Mouse (Mus musculus) forebrain, embryonic 16.5 days (tissue): ENCODE results near the gene Rbm42. TPM values are rescaled to one million over a fixed set of nuclear protein-coding genes. Genes with fewer than 3 reads are reported as not detected.

Experiments
- ATAC-seq: fragments of 200-750 bp; cut with Nextera tagmentation; 2 replicates; pipeline ENCODE4 v1.8.0; 2017; ENCODE audit warnings: mild to moderate bottlenecking, moderate library complexity
- H3K27ac ChIP-seq: fragments of 300-500 bp; sonication (generic); 2 replicates; pipeline ENCODE4 v1.5.1; 2014; ENCODE audit warnings: low read length, control low read depth
- H3K27me3 ChIP-seq: fragments of 300-500 bp; sonication (generic); replicated peaks from 2 replicates; pipeline ENCODE4 v1.6.1; 2014; ENCODE audit warnings: low read length; ENCODE audit not compliant: control insufficient read depth, insufficient read depth
- H3K36me3 ChIP-seq: fragments of 300-500 bp; sonication (generic); 2 replicates; pipeline ENCODE4 v1.6.1; 2014; ENCODE audit not compliant: control insufficient read depth, insufficient read depth
- H3K4me1 ChIP-seq: fragments of 300-500 bp; sonication (generic); replicated peaks from 2 replicates; pipeline ENCODE4 v1.6.1; 2014; ENCODE audit warnings: low read length; ENCODE audit not compliant: control insufficient read depth, insufficient read depth
- H3K4me2 ChIP-seq: fragments of 300-500 bp; sonication (generic); 2 replicates; pipeline ENCODE4 v1.6.1; 2014; ENCODE audit warnings: mild to moderate bottlenecking, low read length, control low read depth
- H3K4me3 ChIP-seq: fragments of 300-500 bp; sonication (generic); replicated peaks from 2 replicates; pipeline ENCODE4 v1.5.1; 2014; ENCODE audit warnings: mild to moderate bottlenecking, low read length, control low read depth
- H3K9ac ChIP-seq: fragments of 300-500 bp; sonication (generic); replicated peaks from 2 replicates; pipeline ENCODE4 v1.6.1; 2014; ENCODE audit warnings: low read depth, low read length, control low read depth
- H3K9me3 ChIP-seq: fragments of 300-500 bp; sonication (generic); 2 replicates; pipeline ENCODE4 v1.6.1; 2016; ENCODE audit warnings: low read length; ENCODE audit not compliant: control insufficient read depth
- WGBS: fragments of 180-500 bp; shearing (Covaris S2); extraction: QIAGEN DNeasy Blood & Tissue Kit; methylation state at CpG from one replicate; pipeline ENCODE4 v1.1.7; 2014; 5-methylcytosine and 5-hydroxymethylcytosine counted together
- polyA plus RNA-seq: library from polyadenylated mRNA; unstranded; fragments of >200 nt; fragmentation: Nextera tagmentation; extraction: Ambion mirVana; gene quantifications from 2 replicates; pipeline ENCODE4 v1.2.1, GENCODE M21; 2015

The Rbm42 gene
- polyA plus RNA-seq, 1 experiment from 2014 or later, result 155 TPM

DNA sequence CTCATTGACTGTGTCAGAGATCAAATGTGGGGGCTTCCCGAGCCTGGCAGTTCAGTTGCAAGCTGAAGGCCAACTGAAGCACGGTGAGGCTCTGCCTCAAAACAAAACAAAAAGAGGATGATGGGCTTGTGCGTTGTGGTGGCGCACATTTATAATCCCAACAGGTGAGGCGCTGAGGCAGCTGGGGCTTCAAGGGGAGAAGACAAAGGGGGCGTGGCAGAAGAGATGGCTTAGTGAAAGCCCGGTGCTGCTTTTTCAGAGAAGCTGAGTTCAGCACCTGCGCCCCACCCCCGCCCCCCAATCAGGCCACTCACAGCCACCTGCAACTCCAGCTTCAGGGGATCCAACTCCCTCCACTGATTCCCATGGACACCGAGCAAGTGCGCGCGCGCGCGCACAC is 41.6 kb downstream of the Rbm42 start:
- ATAC-seq, result no peak
- Histone ChIP-seq H3K4me1 (no peaks in the 10 kb centered on the region), H3K27me3 (no peaks in the 10 kb centered on the region), H3K9ac (no peak overlapping the region), H3K4me2 (no peak overlapping the region), H3K27ac (no peak overlapping the region), H3K4me3 (no peak overlapping the region), H3K36me3 (no peaks in the 10 kb centered on the region), H3K9me3 (no peaks in the 10 kb centered on the region)
- 43% methylated on average over 15 of the region's 16 CpGs for WGBS

DNA sequence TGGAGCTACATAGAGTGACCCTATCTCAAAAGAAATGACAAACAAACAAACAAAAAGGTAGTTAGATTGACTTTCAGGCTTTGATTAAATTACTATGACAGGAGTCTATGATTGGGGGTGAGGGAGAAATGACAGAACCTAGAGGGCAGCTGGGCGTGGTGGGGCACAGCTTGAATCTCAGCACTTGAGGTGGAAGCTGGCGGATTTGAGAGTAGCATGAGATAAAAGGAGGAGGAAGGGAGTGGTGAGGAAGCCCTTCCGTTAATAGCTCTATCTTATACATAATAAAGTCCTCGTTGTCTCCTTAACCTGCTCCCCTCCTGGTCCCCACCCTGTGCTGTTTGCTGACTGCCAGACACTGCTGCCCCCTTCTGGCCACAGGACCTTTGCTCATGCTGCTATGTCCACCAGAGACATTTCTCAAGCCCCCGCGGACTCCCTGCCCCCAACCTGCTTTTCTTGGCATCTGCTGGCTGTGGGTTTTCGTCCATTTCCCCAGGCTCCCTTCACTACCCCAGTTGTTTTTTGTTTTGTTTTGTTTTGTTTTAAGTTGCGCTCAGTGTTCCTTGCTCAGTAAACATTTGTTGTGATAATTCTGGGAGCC is 42.3 kb downstream of the Rbm42 start:
- ATAC-seq, result no peak; the same call in 1 of the 2 replicates
- Histone ChIP-seq H3K4me3 (no peak overlapping the region), H3K9me3 (no peaks in the 10 kb centered on the region), H3K27ac (no peak overlapping the region), H3K4me1 (no peaks in the 10 kb centered on the region), H3K4me2 (no peak overlapping the region), H3K9ac (no peak overlapping the region), H3K36me3 (no peaks in the 10 kb centered on the region), H3K27me3 (no peaks in the 10 kb centered on the region)
- WGBS, result 30% methylated on average over 8 of the region's 8 CpGs

DNA sequence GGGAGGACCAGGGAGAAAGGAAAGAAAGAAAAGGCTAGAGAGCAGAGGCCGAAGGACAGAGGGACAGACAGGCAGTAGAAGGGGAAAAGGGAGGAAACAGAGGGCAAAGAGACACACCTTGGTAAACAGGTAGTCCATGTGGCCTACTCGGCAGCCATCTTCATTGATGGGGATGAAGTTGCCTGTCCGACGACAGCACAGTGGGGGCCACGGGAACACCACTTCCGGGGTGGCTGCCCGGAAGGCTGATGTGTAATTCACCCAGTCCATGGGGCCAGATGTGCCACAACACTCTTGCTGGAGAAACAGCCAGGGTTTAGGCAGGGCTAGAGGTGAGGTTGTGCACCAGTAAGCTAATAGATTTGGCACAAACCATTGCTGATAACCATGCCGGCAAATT is 45.2 kb downstream of the Rbm42 start:
- Histone ChIP-seq H3K4me2 (no peak overlapping the region), H3K9ac (no peak overlapping the region), H3K27ac (no peak overlapping the region), H3K36me3 (no peaks in the 10 kb centered on the region), H3K9me3 (no peaks in the 10 kb centered on the region), H3K4me1 (peaks cover 8% of the 10 kb centered on the region), H3K4me3 (no peak overlapping the region), H3K27me3 (no peaks in the 10 kb centered on the region)
- WGBS, result 87% methylated on average over 8 of the region's 8 CpGs
- no peak for ATAC-seq

DNA sequence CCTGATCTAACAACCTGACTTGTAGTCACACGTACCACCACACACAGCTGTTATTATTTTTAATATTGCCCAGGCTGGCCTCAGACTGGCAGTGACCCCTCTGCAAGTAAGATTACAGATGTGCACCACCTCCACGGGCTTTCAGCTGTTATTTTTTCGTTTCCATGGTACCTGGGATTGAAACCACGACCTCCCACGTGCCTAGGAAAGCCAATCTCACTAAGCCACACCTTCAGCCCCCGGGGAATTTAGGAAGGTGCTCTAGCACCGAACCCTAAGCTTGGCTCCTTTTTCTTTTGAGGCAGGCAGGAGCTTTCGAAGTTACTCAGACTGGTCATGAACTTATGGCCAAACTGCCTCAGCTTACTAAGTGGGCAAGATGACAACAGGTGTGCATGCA is 45.7 kb downstream of the Rbm42 start:
- H3K27ac ChIP-seq, result no peak overlapping the region
- H3K4me3 ChIP-seq, result no peak overlapping the region
- H3K4me2 ChIP-seq, result no peak overlapping the region
- peaks cover 12% of the 10 kb centered on the region for H3K4me1 ChIP-seq
- H3K9me3 ChIP-seq, result no peaks in the 10 kb centered on the region
- no peaks in the 10 kb centered on the region for H3K27me3 ChIP-seq
- no peak for ATAC-seq
- no peaks in the 10 kb centered on the region for H3K36me3 ChIP-seq
- 62% methylated on average over 8 of the region's 8 CpGs for WGBS
- H3K9ac ChIP-seq, result no peak overlapping the region

DNA sequence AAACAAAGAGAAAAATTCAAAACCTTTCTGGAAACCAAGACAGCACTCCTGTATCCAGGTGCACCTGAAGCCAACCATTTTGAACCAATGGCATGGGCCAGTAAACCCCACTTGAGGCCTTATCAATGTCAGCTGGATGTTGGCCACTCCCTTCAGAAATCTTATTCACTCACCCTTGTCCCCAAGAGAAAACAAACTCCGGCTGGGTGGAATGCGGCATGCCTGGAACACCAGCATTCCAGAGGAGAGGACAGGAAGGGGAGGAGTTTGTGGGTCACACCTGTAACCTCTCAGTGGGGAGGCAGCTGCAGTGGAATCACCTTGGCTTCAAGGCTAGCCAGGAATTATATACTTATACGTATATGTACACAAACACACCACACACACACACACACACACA is 47.5 kb downstream of the Rbm42 start:
- no peaks in the 10 kb centered on the region for H3K36me3 ChIP-seq
- peaks cover 12% of the 10 kb centered on the region for H3K4me1 ChIP-seq
- ATAC-seq, result no peak
- H3K9ac ChIP-seq, result no peak overlapping the region
- H3K27me3 ChIP-seq, result no peaks in the 10 kb centered on the region
- no peak overlapping the region for H3K27ac ChIP-seq
- H3K4me3 ChIP-seq, result no peak overlapping the region
- H3K9me3 ChIP-seq, result no peaks in the 10 kb centered on the region
- H3K4me2 ChIP-seq, result no peak overlapping the region
- 56% methylated on average over 3 of the region's 3 CpGs for WGBS

DNA sequence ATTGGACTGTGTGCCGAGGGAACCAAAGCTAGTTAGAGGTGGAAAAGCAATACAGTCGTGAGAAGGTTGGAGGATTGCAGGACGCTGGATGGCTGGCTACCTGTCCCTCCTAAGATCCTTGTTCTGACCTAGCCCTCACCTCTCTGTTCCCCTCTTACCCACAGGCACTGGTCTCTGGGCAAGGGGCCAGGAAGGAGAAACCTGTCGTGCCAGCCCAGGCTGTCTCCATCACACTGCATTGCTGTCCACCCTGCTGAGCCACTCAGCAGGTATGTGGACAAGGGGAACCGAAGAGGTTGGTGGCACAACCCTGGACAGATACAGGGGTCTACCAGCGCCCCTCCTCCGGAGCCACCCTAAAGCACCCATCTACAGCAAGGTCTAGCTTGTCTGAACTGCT is 49.5 kb downstream of the Rbm42 start:
- Histone ChIP-seq H3K4me1 (peaks cover 12% of the 10 kb centered on the region), H3K4me3 (no peak overlapping the region), H3K27me3 (no peaks in the 10 kb centered on the region), H3K9me3 (no peaks in the 10 kb centered on the region), H3K27ac (no peak overlapping the region), H3K36me3 (no peaks in the 10 kb centered on the region), H3K4me2 (peak overlapping the region; percentile 34; the same call in 1 of the 2 replicates), H3K9ac (no peak overlapping the region)
- ATAC-seq, result no peak
- WGBS, result 69% methylated on average over 7 of the region's 7 CpGs

DNA sequence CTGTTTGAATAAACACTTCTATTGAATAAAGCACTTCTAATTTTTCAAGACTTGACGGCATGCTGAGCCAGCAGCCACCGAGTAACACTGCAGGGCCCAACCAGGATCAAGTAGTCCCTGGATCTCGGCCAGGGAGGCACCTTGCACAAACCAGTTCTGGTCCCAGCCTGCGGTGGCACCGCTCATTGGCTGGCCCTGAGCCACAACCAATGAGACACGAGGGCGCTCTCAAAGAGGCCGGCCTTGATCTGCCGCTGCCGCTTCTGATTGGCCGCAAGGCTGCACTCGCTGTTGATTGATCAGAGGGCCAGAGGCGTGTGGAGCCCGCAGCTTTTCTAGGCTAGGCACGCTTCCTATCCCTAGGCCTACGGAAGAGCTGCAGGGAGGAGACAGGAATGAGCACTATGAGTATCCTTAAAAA is 50.2 kb downstream of the Rbm42 start:
- WGBS, result 0% methylated on average over 16 of the region's 16 CpGs
- Histone ChIP-seq H3K27me3 (no peaks in the 10 kb centered on the region), H3K36me3 (no peaks in the 10 kb centered on the region), H3K4me3 (peak overlapping the region; percentile 19), H3K27ac (peak overlapping the region; percentile 34; the same call in 1 of the 2 replicates), H3K4me1 (peaks cover 12% of the 10 kb centered on the region), H3K9ac (no peak overlapping the region), H3K4me2 (peak overlapping the region; percentile 34), H3K9me3 (no peaks in the 10 kb centered on the region)
- ATAC-seq, result peak; percentile 99

DNA sequence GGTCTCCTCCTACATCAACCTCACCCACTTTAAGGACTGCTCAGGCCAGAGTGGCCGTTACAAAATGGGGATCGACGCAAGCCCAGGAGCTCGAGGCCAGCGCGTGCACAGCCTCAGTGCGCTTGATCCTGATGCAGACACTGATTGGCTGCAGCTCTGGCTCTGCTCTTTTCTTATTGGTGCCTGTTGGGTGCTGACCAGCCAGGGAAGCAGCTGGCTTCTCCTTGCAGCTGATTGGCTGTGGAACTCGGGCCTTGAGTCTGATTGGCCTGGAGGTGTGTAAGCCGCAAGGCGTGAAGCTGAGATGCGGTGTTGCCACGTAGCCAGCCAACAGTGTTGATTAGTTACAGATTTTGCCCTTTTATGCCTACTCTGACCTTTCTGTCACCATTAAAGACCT is 51.3 kb downstream of the Rbm42 start, which contains the start of gene Zbtb32:
TSS of gene Zbtb32 (minus strand) at position 124 of the 400 bp plus-strand sequence.
- no peak for ATAC-seq
- Histone ChIP-seq H3K4me3 (peak within 1 kb of the TSS; percentile 15), H3K36me3 (no peaks in the 10 kb centered on the region), H3K4me2 (peak within 1 kb of the TSS; percentile 34), H3K9ac (no peak within 1 kb of the TSS), H3K27ac (no peak within 1 kb of the TSS), H3K9me3 (no peaks in the 10 kb centered on the region), H3K4me1 (peaks cover 12% of the 10 kb centered on the region), H3K27me3 (no peaks in the 10 kb centered on the region)
- WGBS, result 95% methylated on average over 12 of the region's 12 CpGs

DNA sequence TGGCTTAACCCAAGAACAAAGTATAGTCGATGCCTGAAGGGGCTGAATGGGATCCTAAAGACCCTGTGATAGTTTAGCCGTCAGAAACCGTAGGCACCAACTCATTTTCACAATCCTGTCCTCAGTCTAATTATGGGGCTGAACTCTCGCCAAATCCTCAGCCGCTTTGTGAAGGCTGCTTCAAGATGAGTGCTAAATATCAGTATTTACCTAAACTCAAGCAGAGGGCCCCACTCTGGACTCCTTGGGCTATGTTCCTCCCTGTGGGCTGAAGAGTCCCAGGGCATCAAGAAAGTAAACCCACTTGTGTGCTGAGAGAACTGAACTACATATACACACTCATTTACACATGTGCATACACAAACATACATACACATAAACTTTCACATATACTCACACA is 53.3 kb downstream of the Rbm42 start:
- no peak overlapping the region for H3K4me3 ChIP-seq
- no peak for ATAC-seq
- WGBS, result 39% methylated on average over 5 of the region's 5 CpGs
- no peaks in the 10 kb centered on the region for H3K27me3 ChIP-seq
- no peak overlapping the region for H3K9ac ChIP-seq
- no peak overlapping the region for H3K27ac ChIP-seq
- H3K36me3 ChIP-seq, result no peaks in the 10 kb centered on the region
- H3K4me2 ChIP-seq, result no peak overlapping the region
- peaks cover 12% of the 10 kb centered on the region for H3K4me1 ChIP-seq
- no peaks in the 10 kb centered on the region for H3K9me3 ChIP-seq

DNA sequence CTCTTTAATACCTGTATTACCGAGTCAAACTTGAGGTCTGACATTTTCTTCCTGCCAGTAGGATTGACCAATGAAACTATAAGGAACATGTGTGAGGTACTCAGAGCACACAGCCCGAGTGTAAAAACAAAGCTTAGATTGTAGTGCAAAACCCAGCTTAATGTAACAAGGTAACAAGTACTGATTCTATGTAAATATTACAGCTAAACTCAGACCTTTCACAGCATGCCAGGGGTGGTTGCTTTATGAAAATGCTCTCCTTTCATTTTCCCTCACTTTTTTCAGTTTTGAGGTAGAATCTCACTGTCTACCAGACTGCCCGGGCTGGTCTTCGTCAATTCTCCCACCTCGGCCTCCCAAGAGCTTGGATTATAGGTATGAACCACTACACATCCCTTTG is 54.0 kb downstream of the Rbm42 start:
- 83% methylated on average over 5 of the region's 5 CpGs for WGBS
- Histone ChIP-seq H3K4me3 (no peak overlapping the region), H3K9me3 (no peaks in the 10 kb centered on the region), H3K27me3 (no peaks in the 10 kb centered on the region), H3K36me3 (no peaks in the 10 kb centered on the region), H3K4me1 (peaks cover 12% of the 10 kb centered on the region), H3K27ac (no peak overlapping the region), H3K4me2 (no peak overlapping the region), H3K9ac (no peak overlapping the region)
- ATAC-seq, result no peak
